8 mouse cellular contexts compared by ENCODE assay signal in genomic region chr1:64040831-64041383, GRCm38 (mm10).
DNase-seq lines count a peak whose midpoint lies in the region; ATAC-seq and TF ChIP-seq lines count a peak whose summit lies in the region.

No protein-coding gene starts in this region.

- no peak overlapping the region for H3K9ac ChIP-seq in hindbrain, embryonic 12.5 days
- H3K9ac ChIP-seq in kidney, embryonic 15.5 days, result no peak overlapping the region
- no peak overlapping the region for H3K9ac ChIP-seq in lung, postnatal 0 days (replicated peaks; ENCODE audit: low read depth)

- WGBS in hindbrain, embryonic 10.5 days, result 58% methylated on average over 5 of the region's 5 CpGs
- WGBS in hindbrain, embryonic 12.5 days, result 61% methylated on average over 5 of the region's 5 CpGs
- 79% methylated on average over 5 of the region's 5 CpGs for WGBS in kidney, embryonic 15.5 days
- 46% methylated on average over 5 of the region's 5 CpGs for WGBS in lung, postnatal 0 days

- H3K27ac ChIP-seq in hindbrain, embryonic 10.5 days, result peak overlapping the region; percentile 31; the same call in 1 of the 2 replicates
- H3K27ac ChIP-seq in hindbrain, embryonic 12.5 days, result no peak overlapping the region
- H3K27ac ChIP-seq in kidney, embryonic 15.5 days, result no peak overlapping the region
- peak overlapping the region; percentile 40; the same call in 1 of the 2 replicates for H3K27ac ChIP-seq in lung, postnatal 0 days (ENCODE audit: low read length)

- H3K4me3 ChIP-seq in hindbrain, embryonic 10.5 days, result no peak overlapping the region
- no peak overlapping the region for H3K4me3 ChIP-seq in hindbrain, embryonic 12.5 days
- H3K4me3 ChIP-seq in kidney, embryonic 15.5 days (replicated peaks), result no peak overlapping the region
- no peak overlapping the region for H3K4me3 ChIP-seq in lung, postnatal 0 days (ENCODE audit: low read depth, low read length)

- peak; percentile 96 for TF ChIP-seq EP300 in lung, postnatal 0 days (IDR thresholded peaks at IDR 0.05)

- TF ChIP-seq CTCF in lung, postnatal 0 days (IDR thresholded peaks at IDR 0.05), result no peak

- peaks cover 40% of the 10 kb centered on the region for H3K4me1 ChIP-seq in hindbrain, embryonic 10.5 days (replicated peaks)
- peaks cover 41% of the 10 kb centered on the region for H3K4me1 ChIP-seq in hindbrain, embryonic 12.5 days
- peaks cover 25% of the 10 kb centered on the region for H3K4me1 ChIP-seq in kidney, embryonic 15.5 days
- H3K4me1 ChIP-seq in lung, postnatal 0 days (ENCODE audit: insufficient read depth, low read depth, low read length), result peaks cover 9% of the 10 kb centered on the region; the same call in 1 of the 2 replicates

- H3K36me3 ChIP-seq in hindbrain, embryonic 10.5 days, result peaks cover 10% of the 10 kb centered on the region; the same call in 1 of the 2 replicates
- H3K36me3 ChIP-seq in hindbrain, embryonic 12.5 days, result no peaks in the 10 kb centered on the region; the same call in 1 of the 2 replicates
- H3K36me3 ChIP-seq in kidney, embryonic 15.5 days, result peaks cover 21% of the 10 kb centered on the region; the same call in 1 of the 2 replicates
- H3K36me3 ChIP-seq in lung, postnatal 0 days (ENCODE audit: insufficient read depth, low read length), result peaks cover 6% of the 10 kb centered on the region; the same call in 1 of the 2 replicates

- no peak for DNase-seq in hindbrain, embryonic 10.5 days (ENCODE audit: low spot score)
- DNase-seq in heart, adult 18-20 months, result peak; percentile 55 to 84
- DNase-seq in lung, postnatal 0 days (ENCODE audit: low spot score), result peak; percentile 70
- no peak for DNase-seq in thymus, postnatal 0 days (ENCODE audit: low spot score)
- no peak for DNase-seq in urinary bladder, postnatal 10 days (ENCODE audit: low spot score)

- no peak overlapping the region for H3K4me2 ChIP-seq in hindbrain, embryonic 12.5 days (replicated peaks)
- H3K4me2 ChIP-seq in kidney, embryonic 15.5 days, result no peak overlapping the region
- H3K4me2 ChIP-seq in lung, postnatal 0 days (replicated peaks; ENCODE audit: low read depth, low read length), result no peak overlapping the region

- no peaks in the 10 kb centered on the region for H3K9me3 ChIP-seq in hindbrain, embryonic 10.5 days
- H3K9me3 ChIP-seq in hindbrain, embryonic 12.5 days (replicated peaks), result no peaks in the 10 kb centered on the region
- H3K9me3 ChIP-seq in kidney, embryonic 15.5 days (replicated peaks), result no peaks in the 10 kb centered on the region
- H3K9me3 ChIP-seq in lung, postnatal 0 days (ENCODE audit: low read length), result no peaks in the 10 kb centered on the region

- H3K27me3 ChIP-seq in hindbrain, embryonic 10.5 days (ENCODE audit: insufficient read depth, poor library complexity, severe bottlenecking), result no peaks in the 10 kb centered on the region
- no peaks in the 10 kb centered on the region for H3K27me3 ChIP-seq in hindbrain, embryonic 12.5 days
- no peaks in the 10 kb centered on the region for H3K27me3 ChIP-seq in kidney, embryonic 15.5 days
- H3K27me3 ChIP-seq in lung, postnatal 0 days (replicated peaks; ENCODE audit: insufficient read depth, low read length), result no peaks in the 10 kb centered on the region

- ATAC-seq in hindbrain, embryonic 12.5 days (ENCODE audit: low FRiP score), result no peak
- peak; percentile 55; the same call in 1 of the 2 replicates for ATAC-seq in kidney, embryonic 15.5 days (replicated peaks; ENCODE audit: low FRiP score)
- peak; percentile 86 for ATAC-seq in lung, postnatal 0 days
- ATAC-seq in granulocyte monocyte progenitor cell, adult 5-6 weeks (replicated peaks; ENCODE audit: poor library complexity, severe bottlenecking), result no peak

Comparison
In these comparisons a context has a peak if more than half of its experiments do, and no peak if none do; other contexts are left out.
1. H3K27ac ChIP-seq: peak in hindbrain, embryonic 10.5 days (single experiment) and lung, postnatal 0 days (single experiment); none in hindbrain, embryonic 12.5 days (single experiment) and kidney, embryonic 15.5 days (single experiment).
2. DNase-seq: peak in heart, adult 18-20 months (2 of 2) and lung, postnatal 0 days (single experiment); none in hindbrain, embryonic 10.5 days (single experiment), thymus, postnatal 0 days (single experiment) and urinary bladder, postnatal 10 days (single experiment).
3. ATAC-seq: peak in kidney, embryonic 15.5 days (single experiment) and lung, postnatal 0 days (single experiment); none in hindbrain, embryonic 12.5 days (single experiment) and granulocyte monocyte progenitor cell, adult 5-6 weeks (single experiment).